Mouse (Mus musculus) neural tube, embryonic 11.5 days (tissue): ENCODE results near the gene Sebox. TPM values are rescaled to one million over a fixed set of nuclear protein-coding genes. Genes with fewer than 3 reads are reported as not detected.

ENCODE experiments used
- ATAC-seq: fragments of 200-750 bp; cut with Nextera tagmentation; 2 replicates; pipeline ENCODE4 v1.8.0; 2017; ENCODE audit warnings: moderate number of reproducible peaks, mild to moderate bottlenecking, moderate TSS enrichment, moderate library complexity; ENCODE audit not compliant: insufficient read depth, low FRiP score, low TSS enrichment
- DNase-seq: peaks from one replicate; pipeline ENCODE4 v3.0.0-alpha.2; 2015; ENCODE audit warnings: low spot score
- H3K27ac ChIP-seq: fragments of 300-500 bp; sonication (generic); 2 replicates; pipeline ENCODE4 v1.5.1; 2014; ENCODE audit warnings: low read depth, mild to moderate bottlenecking, low read length
- H3K27me3 ChIP-seq: fragments of 300-500 bp; sonication (generic); 2 replicates; pipeline ENCODE4 v1.6.1; 2014; ENCODE audit warnings: mild to moderate bottlenecking, low read length, mixed read lengths; ENCODE audit not compliant: control insufficient read depth, insufficient read depth
- H3K36me3 ChIP-seq: fragments of 300-500 bp; sonication (generic); 2 replicates; pipeline ENCODE4 v1.6.1; 2014; ENCODE audit warnings: mild to moderate bottlenecking, low read length, moderate library complexity, mixed read lengths; ENCODE audit not compliant: control insufficient read depth, insufficient read depth
- H3K4me1 ChIP-seq: fragments of 300-500 bp; sonication (generic); 2 replicates; pipeline ENCODE4 v1.6.1; 2014; ENCODE audit warnings: low read length, mixed read lengths; ENCODE audit not compliant: control insufficient read depth, insufficient read depth
- H3K4me2 ChIP-seq: fragments of 300-500 bp; sonication (generic); 2 replicates; pipeline ENCODE4 v1.6.1; 2014; ENCODE audit warnings: low read depth, mild to moderate bottlenecking, moderate library complexity
- H3K4me3 ChIP-seq: fragments of 300-500 bp; sonication (generic); 2 replicates; pipeline ENCODE4 v1.5.1; 2014; ENCODE audit warnings: low read depth, low read length
- H3K9ac ChIP-seq: fragments of 300-500 bp; sonication (generic); 2 replicates; pipeline ENCODE4 v1.6.1; 2014; ENCODE audit warnings: mild to moderate bottlenecking, low read length
- H3K9me3 ChIP-seq: fragments of 300-500 bp; sonication (generic); 2 replicates; pipeline ENCODE4 v1.6.1; 2016; ENCODE audit warnings: low read length; ENCODE audit not compliant: control insufficient read depth
- WGBS: fragments of 180-500 bp; shearing (Covaris S2); extraction: QIAGEN DNeasy Blood & Tissue Kit; methylation state at CpG from one replicate; pipeline ENCODE4 v1.1.7; 2014; 5-methylcytosine and 5-hydroxymethylcytosine counted together
- polyA plus RNA-seq: library from polyadenylated mRNA; unstranded; fragments of >200 nt; fragmentation: Nextera tagmentation; extraction: Ambion mirVana; gene quantifications from 2 replicates; pipeline ENCODE4 v1.2.1, GENCODE M21; 2014

Sebox gene
- polyA plus RNA-seq, 1 experiment from 2014 or later = not detected

DNA sequence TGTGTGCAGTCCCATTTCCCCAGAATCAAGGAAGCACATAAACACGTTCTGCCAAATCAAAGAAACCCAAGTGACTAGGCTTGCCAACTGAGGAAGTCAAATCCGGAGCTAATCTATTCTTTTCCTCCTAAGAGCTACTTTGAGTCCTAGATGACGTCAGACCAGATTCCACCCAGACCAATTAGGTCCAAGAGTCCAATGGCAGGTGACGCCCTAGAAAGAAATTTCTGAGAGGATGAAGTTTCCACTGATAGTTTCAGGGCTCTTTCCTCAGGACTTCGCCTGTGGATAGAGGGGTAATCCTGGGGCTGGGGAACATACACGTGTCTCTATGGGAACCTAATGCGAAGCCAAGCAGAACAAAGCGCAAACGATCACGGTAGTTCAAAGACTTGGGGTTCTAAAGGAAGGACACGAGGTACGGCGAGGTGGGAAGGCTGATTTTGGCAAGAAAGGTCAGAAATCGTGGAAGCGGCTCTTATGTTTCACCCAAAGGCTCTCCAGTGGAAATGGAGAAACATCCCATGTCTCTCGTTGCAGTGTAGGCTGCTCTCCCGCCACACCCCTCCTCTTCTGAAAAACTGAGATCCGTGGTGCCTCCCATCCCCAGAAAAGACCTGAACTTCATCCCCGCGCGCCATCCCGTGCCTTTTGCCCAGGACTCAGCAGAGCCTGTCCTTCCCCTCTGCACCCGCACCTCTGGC is 32.3 kb downstream of the Sebox start:
- Histone ChIP-seq H3K4me1 (peaks cover 13% of the 10 kb centered on the region), H3K9ac (peak overlapping the region; percentile 58), H3K4me3 (peak overlapping the region; percentile 75), H3K27ac (peak overlapping the region; percentile 39), H3K27me3 (no peaks in the 10 kb centered on the region), H3K4me2 (peak overlapping the region; percentile 66), H3K36me3 (peaks cover 2% of the 10 kb centered on the region; the same call in 1 of the 2 replicates), H3K9me3 (no peaks in the 10 kb centered on the region)
- DNase-seq (peak; percentile 34), ATAC-seq (peak; percentile 36; the same call in 1 of the 2 replicates)
- under 1% methylated on average over 23 of the region's 23 CpGs for WGBS

GRCm38 (mm10) chr11:78536080-78536689 is 32.9 kb downstream of the Sebox start, which contains the start of the genes Tnfaip1 and Ift20:
Tnfaip1 (minus strand) TSS chr11:78536332.
Ift20 (plus strand) TSS chr11:78536361.
- Histone ChIP-seq H3K4me2 (peak within 1 kb of the TSS; percentile 87), H3K4me3 (peak within 1 kb of the TSS; percentile 75), H3K27ac (peak within 1 kb of the TSS; percentile 51), H3K36me3 (peaks cover 4% of the 10 kb centered on the region; the same call in 1 of the 2 replicates), H3K27me3 (no peaks in the 10 kb centered on the region), H3K9me3 (no peaks in the 10 kb centered on the region), H3K4me1 (peaks cover 13% of the 10 kb centered on the region), H3K9ac (peak within 1 kb of the TSS; percentile 77)
- ATAC-seq (peak; percentile 96), DNase-seq (peak; percentile 98)
- WGBS = under 1% methylated on average over 52 of the region's 52 CpGs

GRCm38 (mm10) chr11:78536690-78537084 is 33.4 kb downstream of the Sebox start:
- peak; percentile 28 for ATAC-seq
- WGBS = 4% methylated on average over 14 of the region's 14 CpGs
- Histone ChIP-seq H3K4me1 (peaks cover 13% of the 10 kb centered on the region), H3K36me3 (peaks cover 4% of the 10 kb centered on the region; the same call in 1 of the 2 replicates), H3K4me3 (peak overlapping the region; percentile 75), H3K9me3 (no peaks in the 10 kb centered on the region), H3K27me3 (no peaks in the 10 kb centered on the region), H3K4me2 (peak overlapping the region; percentile 87), H3K9ac (peak overlapping the region; percentile 77), H3K27ac (peak overlapping the region; percentile 51; the same call in 1 of the 2 replicates)
- no peak for DNase-seq

DNA sequence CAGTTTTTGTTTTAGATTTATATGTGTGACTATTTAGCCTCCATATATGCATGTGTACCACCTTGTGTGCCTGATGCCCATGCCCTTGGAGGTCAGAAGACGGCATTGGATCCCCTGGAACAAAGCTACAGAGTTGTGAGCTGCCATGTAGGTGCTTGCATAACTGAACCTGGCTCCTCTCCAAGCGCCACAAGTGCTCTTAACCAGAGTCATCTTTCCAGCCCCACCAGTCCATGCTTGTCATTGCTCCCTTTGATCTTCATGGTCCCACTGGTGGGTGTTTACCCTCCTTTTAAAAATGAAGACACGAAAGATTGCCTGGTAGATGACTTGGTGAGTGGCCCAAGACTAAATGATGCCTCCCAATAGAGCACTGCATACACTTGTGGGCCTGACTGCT is 37.1 kb downstream of the Sebox start:
- WGBS = 89% methylated on average over 3 of the region's 3 CpGs
- no peak overlapping the region for H3K4me2 ChIP-seq
- no peak overlapping the region for H3K4me3 ChIP-seq
- no peaks in the 10 kb centered on the region for H3K9me3 ChIP-seq
- peaks cover 10% of the 10 kb centered on the region; the same call in 1 of the 2 replicates for H3K36me3 ChIP-seq
- H3K27me3 ChIP-seq = no peaks in the 10 kb centered on the region
- ATAC-seq (no peak), DNase-seq (no peak)
- H3K9ac ChIP-seq = no peak overlapping the region
- H3K4me1 ChIP-seq = peaks cover 5% of the 10 kb centered on the region; the same call in 1 of the 2 replicates
- no peak overlapping the region for H3K27ac ChIP-seq

DNA sequence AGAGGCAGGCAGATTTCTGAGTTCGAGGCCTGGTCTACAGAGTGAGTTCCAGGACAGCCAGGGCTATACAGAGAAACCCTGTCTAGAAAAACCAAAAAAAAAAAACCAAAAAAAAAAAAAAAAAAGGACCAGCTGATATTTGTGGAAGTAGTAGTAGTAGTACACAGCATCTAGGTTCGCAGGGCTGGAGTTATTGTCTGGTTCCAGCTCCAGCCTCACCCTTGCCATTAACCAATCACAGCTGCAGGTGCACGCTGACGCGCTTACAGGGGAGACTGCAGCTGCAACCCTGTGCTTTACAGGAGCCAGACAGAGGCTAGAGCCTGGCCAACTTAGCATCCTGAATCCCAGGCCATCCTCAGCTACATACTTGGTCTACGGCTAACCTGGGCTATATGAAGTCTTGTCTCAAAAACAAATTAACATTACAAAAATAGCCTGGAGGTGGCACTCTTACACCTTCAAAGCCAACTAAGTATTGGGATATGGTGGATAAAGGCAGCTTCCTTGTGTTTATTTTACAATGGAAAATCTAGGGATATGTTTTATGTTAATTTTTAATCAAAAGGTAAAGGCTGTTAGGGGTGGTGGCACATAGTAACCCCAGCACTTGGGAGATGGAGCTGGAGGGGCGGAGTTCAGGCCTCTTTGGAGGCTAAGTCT is 41.3 kb downstream of the Sebox start:
- no peaks in the 10 kb centered on the region for H3K9me3 ChIP-seq
- peaks cover 10% of the 10 kb centered on the region; the same call in 1 of the 2 replicates for H3K36me3 ChIP-seq
- H3K27ac ChIP-seq = no peak overlapping the region
- 95% methylated on average over 7 of the region's 7 CpGs for WGBS
- no peak overlapping the region for H3K4me3 ChIP-seq
- H3K9ac ChIP-seq = no peak overlapping the region
- DNase-seq = no peak
- ATAC-seq = no peak
- H3K4me2 ChIP-seq = no peak overlapping the region
- H3K27me3 ChIP-seq = no peaks in the 10 kb centered on the region
- peaks cover 9% of the 10 kb centered on the region for H3K4me1 ChIP-seq

DNA sequence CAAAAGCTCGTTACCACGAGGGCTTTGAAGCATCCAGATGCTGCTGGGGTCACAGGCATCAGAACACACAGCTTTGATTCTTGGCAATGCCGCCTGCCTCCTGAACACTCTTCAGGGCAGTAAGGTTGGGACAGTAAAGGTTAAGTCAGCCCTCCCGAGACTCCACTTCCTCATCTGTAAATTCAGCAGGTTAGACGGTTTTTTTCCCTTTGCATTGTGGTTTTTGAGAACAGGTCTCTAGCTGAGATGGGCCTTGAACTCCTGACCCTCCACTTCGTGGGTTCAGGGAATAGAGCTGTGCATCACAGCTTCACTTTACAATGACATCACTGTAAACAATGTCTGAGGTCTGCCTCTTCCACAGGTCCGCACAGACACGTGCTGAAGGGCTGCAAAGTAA is 41.9 kb downstream of the Sebox start:
- Histone ChIP-seq H3K4me1 (peaks cover 13% of the 10 kb centered on the region), H3K4me2 (no peak overlapping the region), H3K9ac (no peak overlapping the region), H3K27me3 (no peaks in the 10 kb centered on the region), H3K27ac (no peak overlapping the region), H3K4me3 (no peak overlapping the region), H3K36me3 (peaks cover 10% of the 10 kb centered on the region; the same call in 1 of the 2 replicates), H3K9me3 (no peaks in the 10 kb centered on the region)
- WGBS = 76% methylated on average over 8 of the region's 8 CpGs
- ATAC-seq = no peak
- no peak for DNase-seq

- H3K4me2 ChIP-seq = no peak overlapping the region
Observed at GRCm38 (mm10) chr11:78547718-78548460, 44.6 kb downstream of the Sebox start.

GRCm38 (mm10) chr11:78549491-78549987 is 46.3 kb downstream of the Sebox start:
- Histone ChIP-seq H3K9ac (peak overlapping the region; percentile 70), H3K4me3 (peak overlapping the region; percentile 59), H3K27ac (no peak overlapping the region), H3K4me1 (peaks cover 13% of the 10 kb centered on the region), H3K9me3 (0 out of 2 replicates have a peak, but pooled peaks cover 2% of the 10 kb centered on the region), H3K4me2 (peak overlapping the region; percentile 72), H3K36me3 (0 out of 2 replicates have a peak, but pooled peaks cover 2% of the 10 kb centered on the region), H3K27me3 (no peaks in the 10 kb centered on the region)
- ATAC-seq = no peak
- 20% methylated on average over 5 of the region's 5 CpGs for WGBS
- DNase-seq = no peak

More at GRCm38 (mm10) chr11:78547718-78548460, 44.6 kb downstream of the Sebox start:
- ATAC-seq (no peak), DNase-seq (no peak)
- H3K4me3 ChIP-seq = no peak overlapping the region
- WGBS = 85% methylated on average over 2 of the region's 2 CpGs
- H3K9me3 ChIP-seq = no peaks in the 10 kb centered on the region
- H3K27ac ChIP-seq = no peak overlapping the region
- H3K36me3 ChIP-seq = peaks cover 6% of the 10 kb centered on the region; the same call in 1 of the 2 replicates
- H3K9ac ChIP-seq = no peak overlapping the region
- no peaks in the 10 kb centered on the region for H3K27me3 ChIP-seq
- peaks cover 13% of the 10 kb centered on the region for H3K4me1 ChIP-seq
